Mouse (Mus musculus): Measurements from ENCODE around the gene Mfsd6l. TPM values are rescaled to one million over a fixed set of nuclear protein-coding genes. Genes with fewer than 3 reads are reported as not detected.

The Mfsd6l gene
- polyA plus RNA-seq (2017; shearing (Covaris generic)), result not detected

GRCm38 (mm10) chr11:68555918-68556584, at the start of gene Mfsd6l:
Mfsd6l (plus strand) TSS chr11:68556186.

GRCm38 (mm10) chr11:68586721-68587120, 30.7 kb downstream of the Mfsd6l start, which contains the start of gene Ccdc42:
Ccdc42 (plus strand) TSS chr11:68587021.

Other genes with a start within 250 kb of the Mfsd6l start
- gene Ntn1, start 155.4 kb upstream of the Mfsd6l start, polyA plus RNA-seq (2017; shearing (Covaris generic)), result 0.84 TPM
- gene Pik3r5, start 124.1 kb upstream of the Mfsd6l start, polyA plus RNA-seq (2017; shearing (Covaris generic)), result 70.7 TPM
- not detected for gene Pik3r6, start 53.2 kb upstream of the Mfsd6l start, polyA plus RNA-seq (2017; shearing (Covaris generic))
- gene Ccdc42, start 30.8 kb downstream of the Mfsd6l start, polyA plus RNA-seq (2017; shearing (Covaris generic)), result not detected
- 0.62 TPM for gene Myh10, start 135.4 kb downstream of the Mfsd6l start, polyA plus RNA-seq (2017; shearing (Covaris generic))